ENCODE assay signal across 9 mouse cellular contexts in genomic region chr1:41104869-41105268, GRCm38 (mm10).
"Had no signal": no experiment of that assay in that cellular context is flagged by ENCODE, and none has a peak within 500 bp of the region (broad histone marks: within the 10 kb centered on the region; RNA-seq: fewer than 3 reads in every experiment).

No protein-coding gene starts in this region.

- ATAC-seq: intestine, postnatal 0 days; liver, postnatal 0 days; midbrain, embryonic 15.5 days had no signal

- DNase-seq: kidney, adult 8-10 months; kidney, postnatal 25 days; liver; liver, embryonic 13.5 days; liver, postnatal 0 days; lung, postnatal 14 days; thymus, postnatal 36 days had no signal
